Comparison of ENCODE assay signal across 8 mouse cellular contexts in the genomic region with DNA sequence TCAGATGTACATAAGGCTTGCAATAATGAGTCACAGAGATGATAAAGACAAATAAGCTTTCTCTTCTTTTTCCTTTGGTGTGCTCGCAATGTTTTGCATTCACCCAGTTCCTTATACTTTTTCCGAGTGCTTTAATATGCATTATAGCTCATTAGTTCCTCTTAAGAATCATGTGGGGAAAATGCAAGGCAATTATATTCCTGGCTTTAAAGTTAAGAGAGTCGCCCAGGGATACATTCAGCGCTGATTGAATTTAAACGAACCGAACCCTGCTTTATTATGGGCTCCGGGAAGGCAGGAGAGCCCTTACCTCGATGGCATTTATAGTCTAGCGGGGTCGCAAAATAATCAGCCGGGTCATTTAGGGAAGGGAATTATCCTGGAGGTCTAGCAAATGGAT. TPM values are rescaled to one million over a fixed set of nuclear protein-coding genes. Genes with fewer than 3 reads are reported as not detected.
A peak's percentile ranks its signal among the peaks of the same experiment; 100 is the strongest.
DNase-seq lines count a peak whose midpoint lies in the region; ATAC-seq and TF ChIP-seq lines count a peak whose summit lies in the region.

No protein-coding gene starts in this region.

- intact Hi-C loops in heart, postnatal 25 days (cut with DNase I): no loop called here
- intact Hi-C loops in left cerebral cortex, postnatal 4 days (cut with DNase I): no loop called here

- H3K9me3 ChIP-seq in heart, postnatal 0 days (replicated peaks; ENCODE audit: control insufficient read depth, low read length): no peaks in the 10 kb centered on the region
- H3K9me3 ChIP-seq in hindbrain, embryonic 10.5 days: no peaks in the 10 kb centered on the region
- H3K9me3 ChIP-seq in midbrain, embryonic 11.5 days (ENCODE audit: control insufficient read depth, low read length): no peaks in the 10 kb centered on the region

- peaks cover 8% of the 10 kb centered on the region for H3K4me1 ChIP-seq in heart, postnatal 0 days (ENCODE audit: control insufficient read depth, insufficient read depth)
- H3K4me1 ChIP-seq in brown adipose tissue, adult 24 weeks (ENCODE audit: control insufficient read depth, insufficient read depth, insufficient read length, low read length): peaks cover 11% of the 10 kb centered on the region
- peaks cover 14% of the 10 kb centered on the region for H3K4me1 ChIP-seq in hindbrain, embryonic 10.5 days (replicated peaks)
- H3K4me1 ChIP-seq in midbrain, embryonic 11.5 days (ENCODE audit: control insufficient read depth, insufficient read depth, low read length): peaks cover 3% of the 10 kb centered on the region

- no peak for TF ChIP-seq CTCF in heart, postnatal 0 days (IDR thresholded peaks at IDR 0.05; ENCODE audit: low read depth)

- H3K36me3 ChIP-seq in heart, postnatal 0 days (replicated peaks; ENCODE audit: control insufficient read depth, insufficient read depth, low read length): no peaks in the 10 kb centered on the region
- H3K36me3 ChIP-seq in hindbrain, embryonic 10.5 days: no peaks in the 10 kb centered on the region
- H3K36me3 ChIP-seq in midbrain, embryonic 11.5 days (ENCODE audit: control insufficient read depth, insufficient read depth, low read length): no peaks in the 10 kb centered on the region

- peak overlapping the region; percentile 57 for H3K4me2 ChIP-seq in heart, postnatal 0 days (ENCODE audit: low read depth, low read length)
- peak overlapping the region; percentile 95 for H3K4me2 ChIP-seq in midbrain, embryonic 11.5 days

- peak overlapping the region; percentile 68 for H3K9ac ChIP-seq in heart, postnatal 0 days (replicated peaks; ENCODE audit: low read depth, low read length)
- peak overlapping the region; percentile 87 for H3K9ac ChIP-seq in midbrain, embryonic 11.5 days (ENCODE audit: low read length)

- no peak for TF ChIP-seq EP300 in heart, postnatal 0 days (IDR thresholded peaks at IDR 0.05; ENCODE audit: low read depth)

- H3K27ac ChIP-seq in heart, postnatal 0 days (ENCODE audit: low read depth): peak overlapping the region; percentile 89
- peak overlapping the region; percentile 63 for H3K27ac ChIP-seq in brown adipose tissue, adult 24 weeks (replicated peaks; ENCODE audit: low read depth, low read length)
- peak overlapping the region; percentile 88 for H3K27ac ChIP-seq in hindbrain, embryonic 10.5 days
- no peak overlapping the region for H3K27ac ChIP-seq in midbrain, embryonic 11.5 days (ENCODE audit: low read depth, low read length)

- ATAC-seq in heart, postnatal 0 days (ENCODE audit: insufficient read depth, low read depth): peak; percentile 6
- ATAC-seq in midbrain, embryonic 11.5 days (ENCODE audit: low FRiP score): no peak

- no peaks in the 10 kb centered on the region for H3K27me3 ChIP-seq in heart, postnatal 0 days (ENCODE audit: control insufficient read depth, insufficient read depth, low read length)
- H3K27me3 ChIP-seq in hindbrain, embryonic 10.5 days (ENCODE audit: insufficient read depth, poor library complexity, severe bottlenecking): peaks cover 29% of the 10 kb centered on the region
- H3K27me3 ChIP-seq in midbrain, embryonic 11.5 days (ENCODE audit: control insufficient read depth, insufficient read depth, low read length): no peaks in the 10 kb centered on the region

- peak overlapping the region; percentile 47 for H3K4me3 ChIP-seq in heart, postnatal 0 days (ENCODE audit: low read depth, low read length)
- H3K4me3 ChIP-seq in brown adipose tissue, adult 24 weeks (ENCODE audit: insufficient read depth, low read depth, low read length): peak overlapping the region; percentile 79
- H3K4me3 ChIP-seq in hindbrain, embryonic 10.5 days: peak overlapping the region; percentile 59
- H3K4me3 ChIP-seq in midbrain, embryonic 11.5 days (ENCODE audit: low read depth, low read length): peak overlapping the region; percentile 50

- WGBS in heart, postnatal 0 days: 16% methylated on average over 11 of the region's 11 CpGs
- WGBS in hindbrain, embryonic 10.5 days: 28% methylated on average over 11 of the region's 11 CpGs
- 26% methylated on average over 11 of the region's 11 CpGs for WGBS in midbrain, embryonic 11.5 days

- no peak for DNase-seq in heart, postnatal 0 days (ENCODE audit: low spot score)
- DNase-seq in heart, postnatal 25 days (ENCODE audit: low spot score): no peak
- DNase-seq in hindbrain, embryonic 10.5 days (ENCODE audit: low spot score): no peak
- DNase-seq in midbrain, embryonic 11.5 days (ENCODE audit: low spot score, missing footprints): peak; percentile 85
- DNase-seq in left cerebral cortex, postnatal 4 days: no peak
- no peak for DNase-seq in thymus, postnatal 14 days
- no peak for DNase-seq in yolk sac, embryonic 10.5 days (ENCODE audit: low spot score)

RNA-seq across cellular contexts. Expression of gene Kbtbd12, which starts 10.8 kb away (rescaled TPM):
- 16.1 and 46.4 TPM in 2 replicates for total RNA-seq in heart, postnatal 0 days (2014; rRNA removed; ENCODE audit: low replicate concordance)
- polyA plus RNA-seq in heart, postnatal 0 days (2015; fragmentation: Nextera tagmentation; extraction: Ambion mirVana): 52.1 and 54.2 TPM in 2 replicates
- total RNA-seq in heart, postnatal 25 days (2021): 10 to 100 TPM; 31.2 to 36.8 TPM
- polyA plus RNA-seq in brown adipose tissue, adult 24 weeks (2012; ENCODE audit: insufficient read depth, insufficient read length, missing spikeins): 3.9 and 6.8 TPM in 2 replicates
- polyA plus RNA-seq in hindbrain, embryonic 10.5 days (2016; fragmentation: Nextera tagmentation; extraction: Ambion mirVana): not detected in 2 replicates
- polyA plus RNA-seq in midbrain, embryonic 11.5 days (2014; fragmentation: Nextera tagmentation; extraction: Ambion mirVana): not detected in 2 replicates
- under 1 TPM in 1 of 2 experiments, not detected in 1; 0.32 TPM for total RNA-seq in left cerebral cortex, postnatal 4 days (2021)
